Mouse (Mus musculus): Measurements from ENCODE around the gene Wfs1.

Wfs1 gene

DNA sequence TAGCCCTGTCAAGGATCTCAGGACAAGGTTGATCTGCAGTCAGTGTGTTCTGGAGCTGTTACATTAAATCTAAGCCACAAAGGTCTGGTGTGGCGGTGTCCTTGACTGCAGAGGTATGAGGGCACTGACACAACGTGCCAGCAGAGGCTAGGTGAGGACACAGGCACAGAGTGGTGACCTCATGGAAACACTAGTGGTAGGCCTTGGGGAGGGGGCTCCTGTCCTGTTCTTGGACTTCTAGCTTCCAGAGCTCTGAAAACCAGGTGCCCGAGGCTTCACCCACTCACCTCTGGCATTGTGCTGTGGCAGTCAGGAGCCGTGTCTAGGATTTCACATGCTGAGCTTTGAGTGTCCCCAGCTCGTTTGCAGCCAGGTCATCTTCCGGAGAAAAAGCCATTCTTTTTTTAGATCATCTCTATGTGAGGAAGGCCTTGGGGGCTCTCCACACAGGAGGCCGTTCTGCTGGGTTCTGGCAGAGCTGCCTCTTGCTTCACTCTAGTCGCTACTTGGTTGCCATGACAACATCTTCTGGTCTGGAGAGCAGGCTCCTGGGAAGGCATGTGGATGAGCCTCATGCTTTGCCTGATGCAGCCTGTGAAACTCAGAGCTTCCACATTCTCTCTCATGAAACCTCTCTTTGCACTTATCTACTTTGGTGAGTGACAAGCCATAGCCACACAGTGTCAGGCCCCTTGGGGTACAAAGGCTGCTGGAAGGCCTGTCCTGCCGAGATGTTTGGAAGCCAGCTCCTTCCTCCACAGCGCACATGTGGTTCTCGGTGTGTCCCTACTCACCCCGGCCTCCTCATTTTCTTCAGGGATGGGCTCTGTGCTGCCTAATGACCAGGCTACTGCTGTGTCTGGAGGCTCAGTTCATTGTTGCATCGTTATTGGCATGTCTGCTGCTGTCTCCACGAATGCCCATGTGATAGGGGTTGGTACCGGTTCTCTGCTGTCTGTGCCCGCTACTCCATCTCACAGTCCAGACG is 53.2 kb downstream of the Wfs1 start:
- in situ Hi-C loops (cut with MboI; ENCODE audit: low sequenced_read_pairs): no loop called here

DNA sequence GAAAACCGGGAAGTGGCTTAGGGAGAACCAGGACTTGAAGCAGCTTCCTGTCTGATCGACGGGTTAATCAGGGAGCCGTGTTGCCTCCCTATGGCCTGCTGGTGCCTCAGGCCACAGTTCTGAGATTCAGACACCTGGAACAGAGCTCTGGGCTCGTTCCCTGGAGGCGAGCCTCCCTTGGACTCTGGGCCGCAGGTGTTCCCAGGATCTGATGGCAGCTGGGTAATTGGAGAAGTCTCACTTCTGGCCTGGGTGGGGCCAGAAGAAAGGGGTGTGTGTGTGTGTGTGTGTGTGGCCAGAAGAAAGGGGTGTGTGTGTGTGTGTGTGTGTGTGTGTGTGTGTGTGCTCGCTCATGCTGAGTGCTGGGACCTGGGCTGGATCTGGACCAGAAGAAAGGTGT is 55.6 kb downstream of the Wfs1 start:
- in situ Hi-C loops (cut with MboI; ENCODE audit: low sequenced_read_pairs): no loop called here

DNA sequence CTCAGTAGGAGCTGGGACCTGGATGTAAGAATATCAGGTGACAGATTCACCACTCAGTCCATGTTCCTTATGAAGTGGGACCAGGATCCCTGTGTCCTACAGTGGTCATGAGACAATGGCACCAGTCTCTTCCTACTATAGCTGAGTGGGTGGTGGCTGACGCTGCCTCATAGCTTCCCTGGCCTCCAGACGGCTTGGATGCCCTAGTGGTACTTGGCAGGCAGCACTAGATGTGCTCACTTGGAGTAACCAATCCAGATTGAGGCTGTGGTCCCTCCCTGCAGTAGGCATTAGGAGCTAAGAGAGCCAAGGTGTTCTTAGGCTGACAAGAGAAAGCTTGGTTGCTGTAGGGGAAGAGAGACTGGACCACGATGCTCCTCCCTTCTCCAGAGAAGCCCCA is 59.6 kb downstream of the Wfs1 start:
- in situ Hi-C loops (cut with MboI; ENCODE audit: low sequenced_read_pairs): no loop called here

DNA sequence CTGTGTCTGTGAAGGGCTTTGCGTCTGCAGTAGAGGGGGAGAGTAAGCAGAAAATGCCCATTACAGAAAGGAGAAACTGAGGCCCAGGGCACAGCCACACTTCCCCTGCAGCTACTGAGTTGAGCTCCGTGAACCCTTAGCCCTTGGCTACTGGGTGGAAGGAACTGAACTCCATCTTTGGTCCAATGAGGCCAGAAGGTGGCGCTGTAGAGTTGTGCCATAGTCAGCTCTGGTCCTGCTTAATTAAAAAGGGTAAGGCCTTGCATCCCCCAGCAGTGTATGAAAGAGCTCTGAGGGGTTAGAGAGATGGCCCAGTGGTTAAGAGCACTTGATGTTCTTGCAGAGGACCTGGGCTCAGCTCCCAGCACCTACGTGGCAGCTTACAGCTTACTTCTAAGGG is 60.3 kb downstream of the Wfs1 start:
- in situ Hi-C loops (cut with MboI; ENCODE audit: low sequenced_read_pairs): no loop called here

DNA sequence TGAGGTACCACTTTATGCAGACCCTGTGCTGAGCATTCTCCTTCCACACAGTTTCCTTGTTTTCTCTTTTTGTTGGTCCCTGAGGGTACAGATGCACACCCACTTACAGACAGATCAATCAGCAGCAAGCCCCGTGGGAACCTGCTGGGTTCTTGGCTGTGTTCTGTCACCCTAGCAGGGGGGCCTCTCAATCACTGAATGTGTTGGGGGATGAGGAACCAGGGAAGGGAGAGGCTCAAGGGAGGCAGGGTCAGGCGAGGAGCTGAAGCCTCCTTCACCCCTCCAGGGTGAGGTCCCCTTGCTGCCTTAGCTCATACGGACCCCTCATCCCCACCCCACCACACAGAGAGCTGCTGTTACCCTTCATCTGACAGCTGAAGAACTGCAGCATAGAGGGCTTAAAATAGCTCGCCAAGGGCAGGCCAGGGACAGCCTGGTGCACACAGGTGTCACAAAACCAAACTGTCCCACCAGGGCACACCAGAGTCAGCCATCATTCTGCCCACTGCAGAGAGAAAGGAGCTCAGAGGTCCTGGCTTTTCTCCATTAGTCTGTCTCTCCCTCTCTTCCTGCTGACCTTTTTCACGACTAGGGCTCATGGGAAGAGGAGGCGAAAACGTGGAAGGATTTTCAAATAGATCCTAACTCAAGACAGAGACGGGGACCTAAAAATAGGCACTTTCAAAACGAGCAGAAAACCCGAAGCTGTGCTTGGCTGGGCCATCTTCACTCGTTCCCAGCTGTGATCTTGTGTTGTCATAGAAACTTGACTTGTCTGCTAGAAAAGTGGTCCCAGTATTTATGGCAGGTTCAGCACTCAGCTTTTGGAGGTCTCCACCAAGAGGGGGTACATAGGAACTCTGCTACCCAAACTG is 64.9 kb downstream of the Wfs1 start:
- in situ Hi-C loops (cut with MboI; ENCODE audit: low sequenced_read_pairs): no loop called here

DNA sequence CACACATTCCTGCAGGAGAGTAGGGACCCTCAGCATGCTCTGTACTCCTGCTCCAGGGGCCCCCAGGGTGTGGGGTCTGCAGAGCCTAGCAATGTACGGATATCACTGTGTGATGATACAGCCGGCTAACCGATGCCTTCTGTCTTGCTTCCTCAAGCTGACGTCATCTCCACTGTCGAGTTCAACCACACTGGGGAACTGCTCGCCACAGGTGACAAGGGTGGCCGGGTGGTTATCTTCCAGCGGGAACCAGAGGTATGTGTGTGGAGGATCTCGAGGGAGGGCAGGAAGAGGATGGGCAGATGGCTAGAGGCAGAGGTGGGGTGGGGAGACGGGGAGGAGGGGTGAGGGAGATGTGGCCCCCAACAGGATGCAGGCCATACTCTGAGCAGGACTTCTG is 66.2 kb downstream of the Wfs1 start:
- in situ Hi-C loops (cut with MboI; ENCODE audit: low sequenced_read_pairs): no loop called here

DNA sequence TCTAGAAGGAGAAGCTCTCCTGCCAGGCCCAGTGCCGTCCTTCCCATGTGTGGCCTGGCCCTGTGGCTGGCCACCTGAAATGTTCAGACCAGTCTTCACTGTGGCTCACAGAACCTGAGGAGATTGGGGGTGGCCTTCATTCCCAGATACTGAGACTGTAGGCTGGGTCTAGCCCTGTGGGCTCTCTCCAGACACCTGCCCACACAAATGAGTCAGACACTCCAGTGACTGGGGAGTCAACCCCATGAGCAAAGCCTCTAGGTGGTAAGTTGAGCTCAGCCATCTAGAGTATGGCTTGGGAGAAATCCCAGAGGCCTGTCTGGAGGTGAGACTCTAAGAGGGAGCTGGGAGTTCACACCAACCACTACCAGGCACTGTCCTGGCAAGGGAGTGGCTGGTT is 67.1 kb downstream of the Wfs1 start:
- in situ Hi-C loops (cut with MboI; ENCODE audit: low sequenced_read_pairs): no loop called here

DNA sequence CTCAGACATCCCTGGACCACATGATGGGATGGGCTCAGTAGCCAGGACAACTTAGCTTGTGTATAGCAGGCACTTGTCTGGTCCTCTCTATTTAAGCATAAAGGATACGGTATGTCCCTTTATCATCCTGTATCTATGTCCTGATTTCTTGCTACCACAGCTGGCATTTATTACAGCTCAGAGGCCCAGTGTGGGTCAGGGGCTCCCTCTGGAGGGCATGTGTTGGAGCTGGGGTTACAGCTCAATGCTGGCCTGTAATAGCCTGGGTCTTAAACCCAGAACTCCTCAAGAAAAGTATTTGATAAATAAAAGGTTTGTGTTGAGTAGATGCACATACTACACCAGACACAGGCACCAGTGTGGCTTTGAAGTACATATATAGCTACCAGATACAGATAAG is 68.9 kb downstream of the Wfs1 start:
- in situ Hi-C loops (cut with MboI; ENCODE audit: low sequenced_read_pairs): no loop called here

DNA sequence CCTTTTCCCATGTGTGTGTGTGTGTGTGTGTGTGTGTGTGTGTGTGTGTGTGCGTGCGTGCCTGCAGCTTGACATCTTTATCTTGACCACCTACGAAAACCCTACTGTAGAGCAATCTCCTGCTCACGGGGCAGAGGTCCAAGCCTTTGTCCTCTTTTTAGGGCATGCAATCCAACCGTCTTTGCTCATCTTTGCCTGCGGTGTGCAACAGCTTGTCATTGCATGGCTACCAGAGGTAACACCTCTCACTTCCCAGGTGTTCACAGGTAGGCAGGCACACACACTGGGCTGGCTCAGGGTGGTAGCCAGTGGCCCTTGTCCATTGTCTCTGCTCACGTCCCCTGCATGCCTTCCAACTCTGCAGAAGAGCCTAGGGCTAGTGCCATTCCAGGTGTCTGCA is 71.0 kb downstream of the Wfs1 start:
- in situ Hi-C loops (cut with MboI; ENCODE audit: low sequenced_read_pairs): loop anchor here (10.0 kb wide), 1 partner anchor 73 kb away; no protein-coding TSS in a partner anchor

DNA sequence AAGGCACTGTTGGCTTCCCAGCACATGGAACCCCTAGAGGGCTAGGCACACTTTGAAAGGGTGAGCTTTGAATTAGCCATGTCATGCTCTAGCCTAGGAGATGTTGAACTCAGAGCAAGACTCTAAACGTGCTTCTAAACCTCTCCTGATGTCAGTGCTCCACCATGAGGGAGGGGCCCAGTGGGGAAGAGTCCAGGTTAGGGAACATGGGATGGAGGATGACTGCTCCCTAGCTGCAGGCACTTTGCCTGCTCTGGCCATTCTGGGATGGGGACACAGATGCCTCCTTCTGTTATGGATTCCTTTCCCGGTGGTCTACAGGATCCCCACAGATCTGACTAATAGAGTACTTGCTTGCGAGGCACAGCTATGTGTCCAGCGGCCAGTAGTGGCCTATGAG is 71.8 kb downstream of the Wfs1 start:
- in situ Hi-C loops (cut with MboI; ENCODE audit: low sequenced_read_pairs): loop anchor here (10.0 kb wide), 1 partner anchor 72 kb away; no protein-coding TSS in a partner anchor

DNA sequence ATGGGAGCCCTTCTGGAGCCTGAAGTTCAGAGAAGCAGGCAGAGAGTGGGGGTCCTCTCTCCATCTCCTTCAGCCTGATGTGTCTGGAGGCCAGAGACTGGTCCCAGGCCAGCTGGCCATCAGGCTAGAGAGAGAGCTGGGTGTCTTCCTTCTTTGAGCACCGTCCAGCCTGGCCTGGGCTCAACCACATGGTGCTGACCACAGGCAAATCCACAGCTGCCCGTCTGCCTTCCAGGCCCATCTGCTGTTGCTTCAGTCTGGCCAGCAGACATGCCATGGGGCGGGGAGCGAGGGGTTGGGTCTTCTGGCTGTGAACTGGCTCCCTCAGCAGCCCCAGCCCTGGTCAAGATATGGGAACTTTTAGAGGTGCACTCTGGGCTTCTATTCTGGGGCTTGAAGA is 72.4 kb downstream of the Wfs1 start:
- in situ Hi-C loops (cut with MboI; ENCODE audit: low sequenced_read_pairs): loop anchor here (10.0 kb wide), 1 partner anchor 72 kb away; no protein-coding TSS in a partner anchor
